Mouse (Mus musculus) testis, adult 2 months (tissue): ENCODE results near the gene Gm44973.

ENCODE experiments used
- CTCF ChIP-seq: fragments of 200-500 bp; IDR thresholded peaks from 2 replicates; pipeline ENCODE4 v1.5.1; 2012; ENCODE audit warnings: low read depth, mild to moderate bottlenecking, inconsistent platforms, low read length, moderate library complexity; ENCODE audit not compliant: control insufficient read depth, insufficient read depth, insufficient replicate concordance
- POLR2A ChIP-seq: fragments of 200-500 bp; IDR thresholded peaks from 2 replicates; pipeline ENCODE4 v1.6.1; 2012; ENCODE audit warnings: low read depth, mild to moderate bottlenecking, inconsistent platforms, low read length, moderate library complexity; ENCODE audit not compliant: control insufficient read depth

DNA sequence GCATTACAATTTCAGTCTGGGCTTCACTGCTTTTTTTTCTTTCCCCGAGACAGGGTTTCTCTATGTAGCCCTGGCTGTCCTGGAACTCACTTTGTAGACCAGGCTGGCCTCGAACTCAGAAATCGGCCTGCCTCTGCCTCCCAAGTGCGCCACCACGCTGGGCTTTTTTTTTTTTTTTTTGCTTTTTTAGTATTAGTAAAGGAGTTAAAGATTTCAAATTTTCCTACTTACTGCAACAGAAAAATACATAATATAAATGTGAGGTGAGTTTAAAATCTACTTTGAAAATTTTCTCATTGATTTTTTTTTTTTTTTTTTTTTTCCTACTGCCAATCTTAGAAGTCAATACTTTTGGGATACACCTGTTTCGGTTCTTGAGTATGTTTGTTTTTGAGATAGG, 49.6 kb downstream of the Gm44973 start:
- TF ChIP-seq POLR2A = no peak
- no peak for TF ChIP-seq CTCF
